Mouse (Mus musculus): ENCODE measurements around the gene Prmt6.
A peak's percentile ranks its signal among the peaks of the same experiment; 100 is the strongest.

The Prmt6 gene

DNA sequence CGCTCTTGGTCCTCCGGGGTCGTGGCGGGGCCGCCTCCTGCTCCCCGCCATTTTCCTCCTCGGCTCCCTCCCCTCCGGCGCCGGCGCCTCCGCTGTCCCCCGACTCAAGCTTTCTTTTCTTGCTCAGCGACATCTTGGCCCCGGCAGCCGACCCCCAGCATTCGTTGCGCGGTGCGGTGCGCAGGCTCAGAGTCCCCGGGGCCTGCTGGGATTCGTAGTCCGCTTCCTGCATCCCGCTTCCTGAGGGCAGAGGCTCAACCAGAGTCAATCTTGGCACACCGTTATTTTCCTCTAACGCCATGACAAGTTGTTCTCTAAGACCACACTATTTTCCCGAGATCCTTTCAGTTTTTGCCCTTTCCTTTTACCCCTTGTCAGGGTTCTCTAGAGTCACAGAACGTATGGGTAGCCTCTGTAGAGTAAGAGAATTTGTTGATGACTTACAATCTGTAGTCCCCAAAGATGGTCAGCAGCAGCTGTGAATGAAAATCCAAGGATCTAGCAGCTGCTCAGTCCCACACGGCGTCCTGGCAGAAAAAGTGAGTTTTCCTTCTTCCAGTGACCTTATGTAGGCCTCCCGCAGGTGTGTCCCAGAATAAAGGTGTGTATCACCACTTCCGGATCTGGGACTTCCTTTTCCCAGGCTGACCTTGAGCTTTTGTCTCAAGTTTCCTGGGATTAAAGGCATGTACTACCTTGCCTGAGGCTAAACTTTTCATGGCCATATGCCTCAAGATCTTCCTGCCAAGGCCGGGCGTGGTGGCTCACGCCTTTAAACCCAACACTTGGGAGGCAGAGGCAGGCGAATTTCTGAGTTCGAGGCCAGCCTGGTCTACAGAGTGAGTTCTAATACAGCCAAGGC lies at the start of gene Prmt6:
TSS of gene Prmt6 (minus strand) at position 160 of the 862 bp plus-strand sequence.
- DNase-seq (ENCODE audit: low read depth, low spot score), result peak; percentile 86

GRCm38 (mm10) chr3:110290485-110291045 lies 39.8 kb upstream of the Prmt6 start:
- DNase-seq (ENCODE audit: low read depth, low spot score), result peak; percentile 10

- no peak for DNase-seq (ENCODE audit: low read depth, low spot score)
Observed at GRCm38 (mm10) chr3:110282651-110283050, 31.9 kb upstream of the Prmt6 start.

GRCm38 (mm10) chr3:110267790-110268189 lies 17.0 kb upstream of the Prmt6 start:
- no peak for DNase-seq (ENCODE audit: low read depth, low spot score)

GRCm38 (mm10) chr3:110253105-110253504 lies 2.3 kb upstream of the Prmt6 start:
- no peak for DNase-seq (ENCODE audit: low read depth, low spot score)

DNA sequence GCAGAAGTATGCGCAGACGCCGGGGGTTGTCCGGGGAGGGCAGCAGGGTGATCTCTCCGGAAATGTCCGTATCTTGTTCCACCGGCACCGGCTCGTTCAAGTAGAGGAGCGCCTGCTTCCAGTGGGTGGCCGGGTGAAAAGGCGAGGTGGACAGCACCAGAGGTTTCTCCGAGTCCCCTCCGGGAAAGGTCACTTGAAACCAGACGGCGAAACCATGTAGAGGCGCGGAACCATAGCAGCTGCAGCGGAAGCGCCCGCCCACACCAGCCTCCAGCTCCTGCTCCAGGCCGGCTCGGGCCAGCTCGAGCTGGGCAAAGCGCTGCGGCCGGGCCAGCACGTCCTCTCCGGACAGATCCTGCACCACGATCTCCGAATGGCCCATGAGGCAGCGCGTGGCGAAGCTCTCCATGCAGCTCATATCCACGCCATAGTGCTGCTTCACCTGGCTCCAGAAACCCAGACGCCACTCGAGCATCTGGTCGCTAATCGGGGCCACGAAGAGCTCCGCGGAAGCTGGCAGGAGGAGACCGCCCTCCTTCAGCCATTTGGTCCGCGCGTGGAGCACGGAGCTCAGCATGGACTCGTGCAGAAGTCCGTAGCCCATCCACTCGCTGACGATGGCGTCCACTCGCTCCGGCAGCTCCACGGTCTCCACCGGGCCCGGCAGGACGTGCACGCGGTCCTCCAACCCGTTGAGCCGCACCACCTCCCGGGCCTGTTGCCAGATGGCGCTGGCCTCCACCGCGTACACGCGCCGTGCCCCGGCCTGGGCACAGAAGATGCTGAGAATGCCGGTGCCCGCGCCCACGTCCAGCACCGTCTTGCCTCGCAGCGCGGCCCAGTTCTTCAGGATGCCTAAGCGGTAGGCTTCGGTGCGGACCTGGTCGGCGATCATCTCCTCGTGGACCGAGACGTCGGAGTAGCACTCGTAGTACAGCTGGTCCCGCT lies 633 bp downstream of the Prmt6 start:
- peak; percentile 49 for DNase-seq (ENCODE audit: low read depth, low spot score)

GRCm38 (mm10) chr3:110236819-110237463 lies 13.9 kb downstream of the Prmt6 start:
- DNase-seq (ENCODE audit: low read depth, low spot score), result peak; percentile 8

Data from brain, embryonic 18.5 days (tissue).